Mouse (Mus musculus) layer of hippocampus, postnatal 25 days (tissue): ENCODE results near the gene Traf7. TPM values are rescaled to one million over a fixed set of nuclear protein-coding genes. Genes with fewer than 3 reads are reported as not detected.

ENCODE experiments used
- DNase-seq, 2 experiments: peaks; one replicate each; pipeline ENCODE4 v3.0.0; 2022; ENCODE audit warnings: mixed read lengths in 2 of 2, low spot score in 1 of 2; ENCODE audit errors: extremely low spot score in 1 of 2
- total RNA-seq, 2 experiments: library from RNA; stranded (reverse); gene quantifications; 2 replicates each; pipeline ENCODE4 v1.2.3; 2021

Traf7 gene
- total RNA-seq, 2 experiments from 2014 or later = 69.9 to 88.9 TPM

GRCm38 (mm10) chr17:24507806-24508460, 19.8 kb downstream of the Traf7 start:
- no peak for DNase-seq

GRCm38 (mm10) chr17:24507129-24507664, 20.5 kb downstream of the Traf7 start:
- no peak for DNase-seq

- DNase-seq = no peak
Observed at GRCm38 (mm10) chr17:24506332-24507070, 21.2 kb downstream of the Traf7 start.

- DNase-seq = no peak
Observed at GRCm38 (mm10) chr17:24505286-24505955, 22.3 kb downstream of the Traf7 start.

DNA sequence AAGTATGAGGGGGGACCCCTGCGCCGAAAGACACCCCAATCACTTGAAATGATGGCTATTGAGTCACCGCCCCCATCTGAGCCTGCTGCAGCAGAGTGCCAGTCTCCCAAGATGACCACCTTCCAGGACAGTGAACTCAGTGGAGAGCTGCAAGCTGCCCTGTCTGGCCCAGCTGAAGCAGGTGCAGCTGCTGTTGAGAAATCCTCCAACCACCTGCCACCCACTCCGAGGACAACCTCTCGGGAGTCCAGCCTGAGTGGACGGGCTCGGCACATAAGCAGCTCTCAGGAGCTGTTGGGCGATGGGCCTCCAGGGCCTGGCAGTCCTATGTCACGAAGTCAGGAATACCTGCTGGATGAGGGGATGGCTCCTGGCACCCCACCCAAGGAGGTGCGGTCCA, 23.7 kb downstream of the Traf7 start:
- no peak for DNase-seq

- no peak for DNase-seq
Observed at GRCm38 (mm10) chr17:24502208-24502607, 25.5 kb downstream of the Traf7 start.

- no peak for DNase-seq
Observed at GRCm38 (mm10) chr17:24496026-24496425, 31.7 kb downstream of the Traf7 start.

GRCm38 (mm10) chr17:24495443-24495842, 32.3 kb downstream of the Traf7 start:
- no peak for DNase-seq

- DNase-seq = peak in 1 of 2 experiments; percentile 70
Observed at GRCm38 (mm10) chr17:24494627-24495335, 33.0 kb downstream of the Traf7 start.

- no peak for DNase-seq
Observed at GRCm38 (mm10) chr17:24490399-24490798, 37.3 kb downstream of the Traf7 start.

DNA sequence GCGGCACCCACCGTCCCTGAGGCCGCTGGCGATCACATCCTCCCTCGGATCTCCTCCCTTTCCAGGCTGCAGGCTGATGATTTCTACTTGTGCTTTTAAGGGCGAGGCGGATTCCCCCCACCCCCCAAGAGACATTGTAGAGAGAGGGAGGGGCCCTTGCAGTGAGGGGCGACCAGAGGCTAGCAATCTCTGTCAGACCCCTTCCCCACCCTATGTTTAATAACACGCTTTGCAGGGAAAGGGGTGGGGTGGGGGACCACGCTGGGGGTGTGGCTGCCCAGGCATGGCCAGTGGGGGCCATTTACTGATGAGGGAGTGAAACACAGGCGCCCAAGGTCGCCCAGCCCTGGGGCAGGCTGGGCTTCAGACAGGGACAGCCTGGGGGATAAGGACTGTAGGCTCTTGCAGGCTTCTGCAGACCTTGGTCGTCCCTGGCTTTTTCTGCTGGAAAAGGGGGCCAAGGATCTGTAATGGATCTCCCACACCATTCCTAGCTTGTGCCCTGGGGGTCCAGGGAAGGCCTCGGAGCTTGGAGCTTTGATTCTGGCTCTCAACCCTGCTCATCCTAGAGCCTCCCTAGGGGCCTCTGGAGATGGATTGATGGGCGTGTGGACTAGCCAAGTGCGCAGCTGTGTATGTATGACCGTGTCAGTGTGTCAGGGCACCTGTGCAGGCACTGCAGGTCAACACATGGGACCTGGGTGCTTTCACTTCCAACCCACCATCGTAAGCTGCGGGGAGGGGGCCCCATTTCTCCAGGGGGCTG, 38.3 kb downstream of the Traf7 start:
- DNase-seq = no peak

- no peak for DNase-seq
Observed at GRCm38 (mm10) chr17:24488662-24489264, 39.0 kb downstream of the Traf7 start.

DNA sequence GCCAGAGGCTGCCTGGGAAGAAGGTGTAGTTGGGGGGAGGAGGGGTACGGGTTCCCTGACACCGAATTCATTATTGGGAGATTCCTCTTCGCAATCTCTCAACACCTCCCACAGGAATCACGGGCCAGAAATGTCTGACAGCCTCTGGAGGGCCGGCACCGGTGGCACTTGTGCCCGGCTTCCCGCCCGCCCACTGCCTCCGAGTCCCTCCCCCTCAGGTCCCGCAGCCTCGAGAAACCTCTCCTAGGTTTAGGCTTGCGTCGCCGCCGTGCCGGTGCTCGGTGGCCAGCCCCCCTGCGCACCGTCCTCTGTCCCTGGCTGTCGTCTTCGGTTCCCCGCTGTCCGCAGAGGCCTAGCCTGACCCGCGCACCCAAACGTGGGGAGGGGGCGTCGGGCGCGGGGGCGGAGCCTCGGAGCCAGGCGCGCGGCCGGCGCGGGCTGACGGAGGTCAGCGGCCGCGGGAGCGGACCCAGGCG, 39.5 kb downstream of the Traf7 start, which contains the start of gene Caskin1:
Gene Caskin1, plus strand, starts transcription at position 416 of the 476 bp plus-strand sequence.
- DNase-seq = no peak

DNA sequence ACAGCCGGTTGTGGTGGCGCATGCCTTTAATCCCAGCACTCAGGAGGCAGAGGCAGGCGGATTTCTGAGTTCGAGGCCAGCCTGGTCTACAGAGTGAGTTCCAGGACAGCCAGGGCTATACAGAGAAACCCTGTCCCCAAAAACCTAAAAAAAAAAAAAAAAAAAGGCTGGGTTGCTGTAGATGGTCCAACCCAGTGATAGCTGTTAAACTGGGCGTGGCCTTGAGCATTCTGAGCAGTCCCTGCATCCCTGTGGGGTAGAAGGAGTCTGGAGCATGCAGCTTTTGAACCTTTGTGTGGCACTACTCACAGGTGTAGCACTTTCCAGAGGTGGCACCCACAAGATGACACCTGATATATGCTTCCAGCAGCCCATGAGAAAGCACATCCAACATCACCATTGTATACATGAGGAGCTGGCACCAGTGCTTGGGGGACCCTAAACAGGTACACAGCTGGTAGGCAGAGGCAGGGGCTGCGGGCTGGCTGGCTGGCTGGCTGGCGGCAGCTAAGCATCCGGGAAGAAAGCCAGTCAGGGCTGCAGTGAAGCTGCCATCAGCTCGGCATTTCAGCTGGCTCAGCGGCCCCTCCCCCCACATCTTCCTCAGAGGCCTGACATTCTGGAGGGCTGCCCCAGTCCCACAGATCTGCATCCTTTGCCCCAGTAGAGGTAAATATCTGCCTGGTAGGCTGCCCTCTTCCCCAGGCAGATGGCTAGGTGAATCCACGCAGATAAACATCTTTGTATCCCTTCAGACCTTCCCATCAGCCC, 42.5 kb downstream of the Traf7 start:
- DNase-seq = peak in 1 of 2 experiments; percentile 62

GRCm38 (mm10) chr17:24483495-24483894, 44.2 kb downstream of the Traf7 start:
- DNase-seq = no peak

DNA sequence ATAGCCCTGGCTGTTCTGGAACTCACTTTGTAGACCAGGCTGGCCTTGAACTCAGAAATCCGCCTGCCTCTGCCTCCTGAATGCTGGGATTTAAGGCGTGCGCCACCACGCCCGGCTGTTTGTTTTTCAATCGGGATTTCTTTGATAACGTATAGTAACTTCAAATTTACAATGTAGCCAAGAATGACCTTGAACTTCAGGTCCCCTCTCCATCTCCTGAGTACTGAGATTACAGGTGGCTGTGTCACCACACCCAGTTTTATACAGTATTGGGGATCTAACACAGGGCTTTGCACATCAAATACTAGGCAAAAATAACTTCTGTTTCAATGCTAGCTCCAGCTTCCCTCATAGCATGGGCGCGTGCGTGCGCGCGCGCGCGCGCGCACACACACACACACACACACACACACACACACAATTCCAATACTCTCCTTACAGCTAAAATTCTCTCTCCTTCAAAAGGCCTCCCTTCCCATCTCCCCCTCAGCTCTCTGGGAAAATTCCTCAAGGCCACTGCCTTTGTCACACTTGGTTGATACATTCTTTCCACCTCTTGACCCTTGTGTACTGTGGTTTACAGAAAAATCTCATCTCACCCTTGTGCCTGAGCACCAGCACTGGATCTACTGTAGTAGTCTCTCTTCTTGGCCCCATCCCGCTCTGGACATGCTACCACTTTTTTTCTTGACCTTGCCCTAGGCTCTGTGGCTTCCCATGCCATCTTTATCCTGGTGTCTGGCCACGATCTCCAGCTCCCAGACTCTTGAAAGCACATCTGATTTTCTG, 46.5 kb downstream of the Traf7 start:
- no peak for DNase-seq

GRCm38 (mm10) chr17:24480201-24480826, 47.4 kb downstream of the Traf7 start:
- DNase-seq = no peak
